Mouse (Mus musculus) ES-E14 (cell line): ENCODE measurements around the gene Ces1b. TPM values are rescaled to one million over a fixed set of nuclear protein-coding genes. Genes with fewer than 3 reads are reported as not detected.

ENCODE experiments used
- DNase-seq: peaks from one replicate; pipeline ENCODE4 v3.0.0-alpha.2; 2013; ENCODE audit warnings: low read depth, low spot score
- H3K27ac ChIP-seq: 2 replicates; pipeline ENCODE4 v1.5.1; 2012; ENCODE audit warnings: low read depth, mild to moderate bottlenecking, low read length, moderate library complexity, mixed read lengths; ENCODE audit not compliant: poor library complexity, insufficient read depth, severe bottlenecking
- H3K36me3 ChIP-seq: 2 replicates; pipeline ENCODE4 v1.6.1; 2012; ENCODE audit warnings: mild to moderate bottlenecking, low read length, moderate library complexity, mixed read lengths; ENCODE audit not compliant: control insufficient read depth, poor library complexity, insufficient read depth, severe bottlenecking
- H3K4me1 ChIP-seq, 2 experiments: fragments of 150-350 bp in 1 of 2; sonication (generic) in 1 of 2; 2 replicates each; pipeline ENCODE4 v1.6.1; 2012; ENCODE audit warnings: low read length in 2 of 2, mild to moderate bottlenecking in 1 of 2, mixed read lengths in 1 of 2; ENCODE audit not compliant: control insufficient read depth in 2 of 2, insufficient read depth in 2 of 2, poor library complexity in 1 of 2
- H3K4me3 ChIP-seq, 2 experiments: fragments of 150-350 bp in 1 of 2; sonication (generic) in 1 of 2; 2 replicates each; pipeline ENCODE4 v1.5.1; 2012; ENCODE audit warnings: low read length in 2 of 2, low read depth in 1 of 2, mild to moderate bottlenecking in 1 of 2, mixed read lengths in 1 of 2; ENCODE audit not compliant: insufficient read depth in 1 of 2, poor library complexity in 1 of 2, severe bottlenecking in 1 of 2
- H3K9ac ChIP-seq: 2 replicates; pipeline ENCODE4 v1.6.1; 2012; ENCODE audit warnings: low read depth, mild to moderate bottlenecking, low read length, mixed read lengths; ENCODE audit not compliant: poor library complexity, insufficient read depth, severe bottlenecking
- H3K9me3 ChIP-seq: fragments of 150-350 bp; sonication (generic); 2 replicates; pipeline ENCODE4 v1.6.1; 2012; ENCODE audit warnings: low read depth, mild to moderate bottlenecking, low read length; ENCODE audit not compliant: control insufficient read depth, insufficient read depth
- CHD2 ChIP-seq: IDR thresholded peaks from 2 replicates; pipeline ENCODE4 v1.6.1; 2014; ENCODE audit warnings: mild to moderate bottlenecking, low read depth, low read length, inconsistent platforms
- HCFC1 ChIP-seq: IDR thresholded peaks from 2 replicates; pipeline ENCODE4 v1.6.1; 2012; ENCODE audit warnings: low read length, inconsistent platforms, borderline replicate concordance; ENCODE audit not compliant: insufficient read depth
- MAFK ChIP-seq: IDR thresholded peaks from 2 replicates; pipeline ENCODE4 v1.6.1; 2014; ENCODE audit warnings: mild to moderate bottlenecking, low read depth, low read length, inconsistent platforms; ENCODE audit not compliant: insufficient read depth
- ZC3H11A ChIP-seq: IDR thresholded peaks from 2 replicates; pipeline ENCODE4 v1.6.1; 2012; ENCODE audit warnings: low read depth, mild to moderate bottlenecking, inconsistent platforms, low read length, borderline replicate concordance
- ZNF384 ChIP-seq: IDR thresholded peaks from 2 replicates; pipeline ENCODE4 v1.6.1; 2012; ENCODE audit warnings: low read depth, low read length, inconsistent platforms
- in situ Hi-C, 2 experiments: fragments of 600-800 bp; cut with MboI; formaldehyde crosslinking; loops; one replicate each; pipeline ENCODE4 v1.15.1; 2025; ENCODE audit warnings: low sequenced_read_pairs in 2 of 2, inconsistent platforms in 1 of 2; ENCODE audit not compliant: unreplicated experiment in 2 of 2
- total RNA-seq: library from RNA; depleted of rRNA; stranded (reverse); fragments of 300-350 nt; gene quantifications from 2 replicates; pipeline ENCODE4 v1.2.3, GENCODE M21; 2012

Gene Ces1b
- total RNA-seq, 1 experiment = 0.18 TPM

GRCm38 (mm10) chr8:93040776-93041567 is 38.8 kb downstream of the Ces1b start:
- in situ Hi-C loops = loop anchor here in 1 of 2 experiments (25.0 kb wide), 1 partner anchor 1171 kb away; the partner anchor contains the start of gene Nup93
- H3K27ac ChIP-seq = no peak overlapping the region
- no peaks in the 10 kb centered on the region for H3K36me3 ChIP-seq
- no peak overlapping the region for H3K4me3 ChIP-seq
- H3K9me3 ChIP-seq = no peaks in the 10 kb centered on the region
- TF ChIP-seq HCFC1 (no peak), ZC3H11A (no peak), ZNF384 (no peak)
- no peak for DNase-seq
- H3K4me1 ChIP-seq = peaks cover 0 to 7% of the 10 kb centered on the region in 2 experiments; a peak in 1 of 4 replicates
- no peak overlapping the region for H3K9ac ChIP-seq

- TF ChIP-seq ZC3H11A (no peak), CHD2 (no peak), HCFC1 (no peak), MAFK (no peak), ZNF384 (no peak)
- Histone ChIP-seq H3K4me1 (peaks cover 0 to 7% of the 10 kb centered on the region in 2 experiments; a peak in 1 of 4 replicates), H3K27ac (no peak overlapping the region), H3K4me3 (no peak overlapping the region), H3K9me3 (no peaks in the 10 kb centered on the region), H3K9ac (no peak overlapping the region), H3K36me3 (no peaks in the 10 kb centered on the region)
- in situ Hi-C loops = loop anchor here in 1 of 2 experiments (25.0 kb wide), 1 partner anchor 1172 kb away; the partner anchor contains the start of gene Nup93
- DNase-seq = no peak
Measured at GRCm38 (mm10) chr8:93040256-93040655, 39.6 kb downstream of the Ces1b start.

GRCm38 (mm10) chr8:93038831-93039230 is 41.0 kb downstream of the Ces1b start:
- Histone ChIP-seq H3K4me3 (no peak overlapping the region), H3K4me1 (peaks cover 0 to 7% of the 10 kb centered on the region in 2 experiments; a peak in 1 of 4 replicates), H3K9ac (no peak overlapping the region), H3K36me3 (no peaks in the 10 kb centered on the region), H3K9me3 (no peaks in the 10 kb centered on the region), H3K27ac (no peak overlapping the region)
- in situ Hi-C loops = loop anchor here in 1 of 2 experiments (25.0 kb wide), 1 partner anchor 1173 kb away; the partner anchor contains the start of gene Nup93
- no peak for DNase-seq
- no peak for TF ChIP-seq ZC3H11A
- TF ChIP-seq MAFK = no peak
- no peak for TF ChIP-seq ZNF384
- no peak for TF ChIP-seq CHD2
- no peak for TF ChIP-seq HCFC1

DNA sequence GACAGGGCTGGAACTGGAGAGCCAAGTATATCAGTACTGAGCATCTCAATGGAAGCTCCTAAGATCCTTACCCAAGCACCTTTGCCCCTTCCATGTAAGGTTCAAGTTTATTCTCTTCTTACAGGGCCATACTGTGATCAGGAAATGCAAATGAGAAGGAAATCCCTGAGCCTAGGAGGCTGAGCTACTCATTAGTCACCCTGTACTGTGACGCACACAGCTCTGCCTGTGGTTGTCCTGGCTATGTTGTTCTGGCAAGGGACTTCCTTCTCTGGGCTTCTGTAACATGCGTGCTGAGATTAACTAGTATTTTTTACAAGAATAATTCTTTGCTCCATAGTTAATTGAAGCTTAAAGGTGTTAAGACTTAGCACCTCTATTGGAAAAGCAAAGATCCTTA is 49.2 kb downstream of the Ces1b start:
- in situ Hi-C loops = loop anchor here in 1 of 2 experiments (25.0 kb wide), 1 partner anchor 1182 kb away; the partner anchor contains the start of gene Nup93
- H3K4me3 ChIP-seq = no peak overlapping the region
- no peak for DNase-seq
- no peak overlapping the region for H3K9ac ChIP-seq
- H3K9me3 ChIP-seq = no peaks in the 10 kb centered on the region
- no peak for TF ChIP-seq ZNF384
- no peak for TF ChIP-seq CHD2
- no peak for TF ChIP-seq HCFC1
- TF ChIP-seq ZC3H11A = no peak
- TF ChIP-seq MAFK = no peak
- H3K27ac ChIP-seq = no peak overlapping the region
- H3K36me3 ChIP-seq = no peaks in the 10 kb centered on the region
- H3K4me1 ChIP-seq = no peaks in the 10 kb centered on the region
